Mouse (Mus musculus) forebrain, embryonic 15.5 days (tissue): Measurements from ENCODE around the gene Dscam. TPM values are rescaled to one million over a fixed set of nuclear protein-coding genes. Genes with fewer than 3 reads are reported as not detected.

Experiments used
- ATAC-seq: fragments of 200-750 bp; cut with Nextera tagmentation; replicated peaks from 2 replicates; pipeline ENCODE4 v1.8.0; 2017; ENCODE audit warnings: mild to moderate bottlenecking, moderate TSS enrichment, moderate library complexity
- H3K27ac ChIP-seq: fragments of 300-500 bp; sonication (generic); replicated peaks from 2 replicates; pipeline ENCODE4 v1.5.1; 2015; ENCODE audit warnings: mild to moderate bottlenecking, inconsistent platforms
- H3K27me3 ChIP-seq: fragments of 300-500 bp; sonication (generic); 2 replicates; pipeline ENCODE4 v1.6.1; 2015; ENCODE audit warnings: inconsistent platforms
- H3K36me3 ChIP-seq: fragments of 300-500 bp; sonication (generic); 2 replicates; pipeline ENCODE4 v1.6.1; 2015; ENCODE audit warnings: mild to moderate bottlenecking, inconsistent platforms
- H3K4me1 ChIP-seq: fragments of 300-500 bp; sonication (generic); 2 replicates; pipeline ENCODE4 v1.6.1; 2015; ENCODE audit warnings: inconsistent platforms
- H3K4me2 ChIP-seq: fragments of 300-500 bp; sonication (generic); replicated peaks from 2 replicates; pipeline ENCODE4 v1.6.1; 2015; ENCODE audit warnings: mild to moderate bottlenecking, inconsistent platforms
- H3K4me3 ChIP-seq: fragments of 300-500 bp; sonication (generic); 2 replicates; pipeline ENCODE4 v1.5.1; 2015; ENCODE audit warnings: mild to moderate bottlenecking, inconsistent platforms
- H3K9ac ChIP-seq: fragments of 300-500 bp; sonication (generic); replicated peaks from 2 replicates; pipeline ENCODE4 v1.6.1; 2015; ENCODE audit warnings: mild to moderate bottlenecking, inconsistent platforms
- H3K9me3 ChIP-seq: fragments of 300-500 bp; sonication (generic); 2 replicates; pipeline ENCODE4 v1.6.1; 2016; ENCODE audit warnings: inconsistent platforms
- WGBS: fragments of 180-500 bp; shearing (Covaris S2); methylation state at CpG from one replicate; pipeline ENCODE4 v1.1.7; 2015; ENCODE audit warnings: mixed read lengths; 5-methylcytosine and 5-hydroxymethylcytosine counted together
- polyA plus RNA-seq: library from polyadenylated mRNA; unstranded; fragments of >200 nt; fragmentation: Nextera tagmentation; extraction: Ambion mirVana; gene quantifications from 2 replicates; pipeline ENCODE4 v1.2.1, GENCODE M21; 2015

Dscam gene
- polyA plus RNA-seq, 1 experiment from 2014 or later = 7.7 TPM

DNA sequence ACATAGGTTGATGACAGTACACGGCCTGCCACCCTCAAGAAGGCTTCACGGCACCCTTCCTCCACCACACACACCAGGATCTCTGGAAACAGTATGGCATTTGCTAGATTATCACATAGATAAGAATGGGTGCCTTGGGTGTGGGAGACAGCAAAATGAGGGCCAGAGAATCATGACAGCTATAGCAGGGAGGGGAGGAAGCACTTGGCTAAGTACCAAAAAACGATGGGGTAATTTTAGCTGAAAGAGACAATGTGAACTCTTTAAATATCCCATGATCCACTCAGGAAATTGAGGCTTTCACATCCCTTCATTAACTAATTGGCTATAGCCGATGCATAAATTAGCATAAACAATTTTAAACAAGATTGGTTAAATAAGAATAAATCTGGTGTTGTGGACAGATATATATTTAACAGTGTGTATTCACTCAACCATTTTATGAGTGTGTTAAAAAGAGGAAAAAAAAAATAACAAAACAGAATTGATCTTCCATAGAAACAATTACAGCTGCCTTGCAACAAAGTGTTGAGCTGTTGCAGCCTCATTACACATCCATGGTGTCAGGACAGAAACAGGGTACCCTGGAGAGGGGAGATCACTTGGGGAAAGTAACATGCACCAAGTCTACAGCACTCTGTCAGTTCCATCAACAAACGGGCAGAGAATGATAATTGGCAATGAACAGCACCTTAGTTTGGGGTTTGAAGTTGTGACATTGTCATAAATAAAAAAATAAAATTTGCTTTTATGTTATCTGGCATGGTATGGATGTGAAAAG, 427.9 kb downstream of the Dscam start:
- Histone ChIP-seq H3K36me3 (no peaks in the 10 kb centered on the region), H3K4me3 (no peak overlapping the region), H3K9me3 (no peaks in the 10 kb centered on the region), H3K27ac (peak overlapping the region; percentile 54), H3K9ac (no peak overlapping the region), H3K27me3 (no peaks in the 10 kb centered on the region), H3K4me1 (peaks cover 23% of the 10 kb centered on the region), H3K4me2 (no peak overlapping the region)
- peak; percentile 61 for ATAC-seq
- 36% methylated on average over 5 of the region's 5 CpGs for WGBS

DNA sequence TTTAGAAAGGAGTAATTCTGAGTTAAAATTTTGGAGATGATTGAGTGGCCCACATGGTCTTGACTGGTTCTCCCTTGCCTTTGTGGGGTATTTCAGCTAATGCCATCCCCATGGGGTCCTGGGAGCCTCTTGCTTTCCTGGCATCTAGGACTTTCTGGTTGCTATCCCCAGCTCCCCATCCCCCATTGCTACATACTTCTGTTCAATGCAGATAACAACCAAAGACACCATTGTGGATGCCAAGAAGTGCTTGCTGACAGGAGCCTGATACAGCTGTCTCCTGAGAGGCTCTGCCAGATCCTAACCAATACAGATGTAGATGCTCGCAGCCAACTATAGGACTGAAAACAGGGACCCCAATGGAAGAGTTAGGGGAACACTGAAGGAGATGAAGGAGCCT, 429.2 kb downstream of the Dscam start:
- no peak overlapping the region for H3K4me3 ChIP-seq
- 83% methylated on average over 1 of the region's 1 CpGs for WGBS
- H3K27me3 ChIP-seq = no peaks in the 10 kb centered on the region
- H3K36me3 ChIP-seq = no peaks in the 10 kb centered on the region
- H3K4me2 ChIP-seq = no peak overlapping the region
- ATAC-seq = no peak
- no peaks in the 10 kb centered on the region for H3K9me3 ChIP-seq
- no peak overlapping the region for H3K9ac ChIP-seq
- peaks cover 23% of the 10 kb centered on the region for H3K4me1 ChIP-seq
- no peak overlapping the region for H3K27ac ChIP-seq

DNA sequence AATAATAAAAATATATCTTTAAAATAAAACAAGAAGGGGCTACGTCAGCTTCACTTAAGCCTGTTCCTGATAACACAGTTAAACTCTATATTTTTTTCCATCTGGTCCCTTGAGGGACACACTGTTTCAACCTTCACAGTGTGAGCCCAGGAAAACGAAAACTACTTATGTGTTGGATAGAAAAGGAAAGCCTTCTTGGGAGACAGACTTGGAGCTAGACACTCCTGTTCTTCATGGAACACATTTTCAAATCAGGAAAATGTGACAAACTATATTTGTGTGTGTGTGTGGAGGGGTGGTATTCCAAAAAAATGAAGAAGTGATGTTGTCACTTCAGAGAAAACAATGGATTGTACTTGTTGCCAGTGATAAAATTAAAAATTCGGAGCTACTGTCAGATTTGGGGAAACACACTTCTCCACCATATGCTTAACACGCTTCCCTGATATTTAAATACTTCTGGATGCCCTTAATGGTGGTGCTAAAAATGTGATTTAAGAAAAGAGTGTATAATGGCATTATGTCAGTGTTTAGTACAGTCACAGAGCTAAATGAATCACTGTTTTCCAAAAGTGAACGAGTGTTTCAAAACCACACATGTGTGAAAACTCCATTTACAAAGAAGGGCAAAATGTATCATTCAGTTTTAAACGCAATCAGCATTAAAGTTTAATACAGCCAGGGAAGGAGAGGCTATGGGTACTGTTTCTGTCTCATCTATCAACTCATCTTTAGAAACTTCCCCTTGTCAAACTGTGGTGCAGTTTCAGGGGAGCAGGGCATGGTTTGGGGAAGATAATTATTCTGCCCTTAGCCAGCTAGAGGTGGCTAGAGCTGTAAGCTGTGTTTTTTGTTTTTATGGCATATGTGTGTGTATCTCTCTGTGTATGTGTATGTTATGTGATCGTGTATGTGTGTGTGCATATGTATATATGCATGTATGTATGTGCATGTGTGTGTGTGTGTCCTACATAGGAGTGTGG, 430.2 kb downstream of the Dscam start:
- H3K27ac ChIP-seq = peak overlapping the region; percentile 23; the same call in 1 of the 2 replicates
- no peak overlapping the region for H3K4me3 ChIP-seq
- no peak overlapping the region for H3K9ac ChIP-seq
- no peaks in the 10 kb centered on the region for H3K9me3 ChIP-seq
- peaks cover 23% of the 10 kb centered on the region for H3K4me1 ChIP-seq
- H3K27me3 ChIP-seq = no peaks in the 10 kb centered on the region
- H3K4me2 ChIP-seq = no peak overlapping the region
- ATAC-seq = peak; percentile 32; the same call in 1 of the 2 replicates
- no peaks in the 10 kb centered on the region for H3K36me3 ChIP-seq
- WGBS = 60% methylated on average over 7 of the region's 7 CpGs

DNA sequence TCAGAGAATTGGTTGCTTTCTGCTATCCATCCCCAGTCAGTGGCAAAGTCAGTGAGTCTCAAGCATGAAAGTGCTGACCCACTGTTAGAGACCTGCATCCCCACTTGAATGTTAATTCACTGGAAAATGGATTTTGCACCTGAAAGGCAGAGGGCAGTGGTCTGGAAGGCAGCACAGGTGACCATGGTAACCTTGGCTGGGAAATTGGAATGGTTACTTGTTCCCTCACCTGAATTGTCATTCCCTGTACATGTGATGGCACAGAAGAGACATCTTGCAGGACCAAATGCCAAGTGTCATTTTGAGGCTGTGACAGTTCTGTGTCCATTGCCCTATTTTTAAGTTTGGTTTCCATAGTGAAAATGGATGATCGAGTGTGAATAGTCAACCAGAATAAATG, 434.1 kb downstream of the Dscam start:
- H3K4me2 ChIP-seq = no peak overlapping the region
- no peak for ATAC-seq
- H3K4me1 ChIP-seq = peaks cover 13% of the 10 kb centered on the region
- H3K9ac ChIP-seq = no peak overlapping the region
- WGBS = 85% methylated on average over 1 of the region's 1 CpGs
- no peaks in the 10 kb centered on the region for H3K9me3 ChIP-seq
- no peaks in the 10 kb centered on the region for H3K36me3 ChIP-seq
- H3K27me3 ChIP-seq = no peaks in the 10 kb centered on the region
- no peak overlapping the region for H3K27ac ChIP-seq
- no peak overlapping the region for H3K4me3 ChIP-seq

DNA sequence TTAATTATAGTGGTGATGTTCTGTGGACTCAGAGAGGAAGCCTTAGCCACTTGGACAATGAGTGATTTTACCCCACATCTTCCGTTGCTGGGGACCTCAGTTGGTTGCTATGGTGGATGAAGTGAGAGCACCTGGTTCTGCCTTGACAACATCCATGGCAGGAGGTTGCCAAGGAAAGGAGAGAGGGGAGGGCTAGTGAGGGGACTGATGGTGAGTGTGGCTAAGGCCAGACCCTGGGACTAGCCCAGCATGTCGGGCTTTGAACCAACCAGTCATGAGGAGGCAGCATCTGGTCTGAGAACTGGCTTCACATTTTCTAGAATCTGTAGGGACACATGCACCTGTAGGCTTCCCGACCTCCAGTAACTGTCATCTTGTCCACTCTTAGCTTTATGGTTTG, 439.7 kb downstream of the Dscam start:
- H3K9ac ChIP-seq = no peak overlapping the region
- WGBS = 87% methylated on average over 3 of the region's 3 CpGs
- no peak overlapping the region for H3K27ac ChIP-seq
- peaks cover 18% of the 10 kb centered on the region for H3K4me1 ChIP-seq
- no peak for ATAC-seq
- H3K27me3 ChIP-seq = no peaks in the 10 kb centered on the region
- H3K9me3 ChIP-seq = no peaks in the 10 kb centered on the region
- H3K36me3 ChIP-seq = no peaks in the 10 kb centered on the region
- H3K4me2 ChIP-seq = no peak overlapping the region
- H3K4me3 ChIP-seq = no peak overlapping the region

DNA sequence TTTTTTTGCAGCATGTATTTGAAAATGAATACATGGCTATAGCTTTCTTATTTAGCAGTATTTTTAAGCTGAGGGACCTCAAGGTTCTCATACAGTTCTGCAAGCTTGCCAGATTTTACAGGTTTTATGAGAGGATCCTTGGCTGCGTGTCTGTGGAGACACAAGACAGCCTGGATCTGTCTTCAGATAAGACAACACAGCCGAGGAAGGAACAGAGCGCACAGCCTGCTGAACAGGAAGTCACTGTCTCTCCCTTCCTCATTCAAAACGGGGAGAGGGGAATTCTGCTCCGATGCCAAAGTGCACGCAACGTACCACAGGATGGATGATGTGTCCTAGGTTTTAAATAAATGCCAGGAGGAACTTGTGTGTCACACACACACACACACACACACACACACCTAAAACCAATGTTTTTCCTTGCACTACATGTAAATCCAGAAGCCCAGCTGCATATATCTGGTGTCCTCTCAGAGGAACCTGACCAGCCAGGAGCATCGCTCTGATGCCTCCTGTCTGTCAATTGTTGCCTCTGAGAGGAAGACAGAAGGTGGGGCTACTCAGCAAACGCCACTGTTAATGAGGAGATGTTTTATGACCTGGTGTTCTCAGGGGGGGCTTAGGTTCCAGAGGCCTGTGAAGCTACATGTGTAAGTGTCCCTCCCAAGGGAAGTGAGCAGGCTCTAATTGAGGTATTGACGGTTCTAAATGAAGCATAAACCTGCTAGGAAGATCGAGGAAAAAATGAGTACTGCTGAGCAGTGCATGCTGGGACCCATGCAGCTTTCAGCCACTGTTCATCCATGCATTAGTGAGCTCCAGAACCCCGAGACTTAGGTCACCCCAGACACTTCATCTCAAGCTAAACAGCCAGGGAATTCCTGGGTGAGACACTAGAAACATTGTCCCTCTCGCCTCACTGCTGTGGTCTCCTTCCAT, 442.4 kb downstream of the Dscam start:
- Histone ChIP-seq H3K9ac (no peak overlapping the region), H3K9me3 (no peaks in the 10 kb centered on the region), H3K4me3 (no peak overlapping the region), H3K27me3 (no peaks in the 10 kb centered on the region), H3K4me1 (peaks cover 27% of the 10 kb centered on the region), H3K4me2 (no peak overlapping the region), H3K36me3 (no peaks in the 10 kb centered on the region), H3K27ac (peak overlapping the region; percentile 9; the same call in 1 of the 2 replicates)
- no peak; the same call in 1 of the 2 replicates for ATAC-seq
- WGBS = 58% methylated on average over 13 of the region's 13 CpGs

DNA sequence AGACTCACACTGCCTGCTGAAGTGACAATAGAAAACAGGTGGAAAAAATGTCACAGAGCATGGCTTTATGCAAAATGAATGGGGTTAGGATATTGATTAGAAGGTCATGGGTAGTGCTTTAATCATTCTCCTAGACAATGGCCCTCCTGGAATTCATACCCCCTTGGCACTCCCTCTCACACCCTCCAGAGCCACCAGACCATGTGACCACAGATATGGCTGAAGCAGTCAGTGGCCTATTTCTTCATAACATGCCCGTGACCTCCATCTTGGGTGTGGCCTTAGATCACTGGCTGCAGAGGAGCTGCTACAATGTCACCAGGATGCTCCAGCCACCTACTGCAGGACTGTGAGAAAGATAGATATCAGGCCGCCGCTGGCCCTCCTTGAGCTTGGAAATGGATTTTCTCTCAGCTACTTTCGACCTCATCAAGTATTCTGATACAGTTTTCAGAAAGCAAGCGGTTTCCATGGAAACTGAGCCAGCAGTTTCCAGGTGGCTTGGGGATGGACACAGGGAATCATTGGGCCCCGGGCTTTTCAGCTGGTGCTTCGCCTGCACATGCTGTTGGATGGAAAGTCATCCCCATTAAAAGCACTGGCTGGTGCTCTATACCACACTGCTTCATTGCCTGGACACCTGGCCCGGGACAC, 445.4 kb downstream of the Dscam start:
- Histone ChIP-seq H3K9ac (no peak overlapping the region), H3K36me3 (no peaks in the 10 kb centered on the region), H3K4me3 (no peak overlapping the region), H3K4me1 (peaks cover 27% of the 10 kb centered on the region), H3K4me2 (no peak overlapping the region), H3K27ac (peak overlapping the region; percentile 41), H3K27me3 (no peaks in the 10 kb centered on the region), H3K9me3 (no peaks in the 10 kb centered on the region)
- 76% methylated on average over 8 of the region's 8 CpGs for WGBS
- peak; percentile 33 for ATAC-seq

DNA sequence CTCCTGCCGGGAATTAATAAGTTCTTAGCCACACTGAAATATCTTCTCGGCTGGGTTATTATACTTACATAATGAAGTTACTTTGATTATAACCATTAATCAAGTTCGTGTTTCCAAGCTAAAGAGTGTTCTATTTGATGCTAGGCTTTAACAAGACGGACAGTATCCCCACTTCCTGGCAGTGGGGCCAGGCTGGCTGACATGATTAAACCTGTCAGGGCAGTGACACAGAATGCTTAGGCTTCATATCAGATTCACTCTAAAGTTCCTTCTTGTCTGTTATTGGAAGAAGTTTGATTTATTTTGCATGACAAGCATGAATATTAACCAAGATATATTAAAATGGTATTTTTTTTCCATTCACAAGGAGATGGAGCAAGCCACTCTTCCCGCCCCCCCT, 446.0 kb downstream of the Dscam start:
- no peaks in the 10 kb centered on the region for H3K36me3 ChIP-seq
- no peak overlapping the region for H3K4me2 ChIP-seq
- H3K9ac ChIP-seq = no peak overlapping the region
- no peak overlapping the region for H3K27ac ChIP-seq
- no peaks in the 10 kb centered on the region for H3K27me3 ChIP-seq
- 25% methylated on average over 5 of the region's 5 CpGs for WGBS
- H3K4me1 ChIP-seq = peaks cover 27% of the 10 kb centered on the region
- no peak for ATAC-seq
- H3K9me3 ChIP-seq = no peaks in the 10 kb centered on the region
- no peak overlapping the region for H3K4me3 ChIP-seq

DNA sequence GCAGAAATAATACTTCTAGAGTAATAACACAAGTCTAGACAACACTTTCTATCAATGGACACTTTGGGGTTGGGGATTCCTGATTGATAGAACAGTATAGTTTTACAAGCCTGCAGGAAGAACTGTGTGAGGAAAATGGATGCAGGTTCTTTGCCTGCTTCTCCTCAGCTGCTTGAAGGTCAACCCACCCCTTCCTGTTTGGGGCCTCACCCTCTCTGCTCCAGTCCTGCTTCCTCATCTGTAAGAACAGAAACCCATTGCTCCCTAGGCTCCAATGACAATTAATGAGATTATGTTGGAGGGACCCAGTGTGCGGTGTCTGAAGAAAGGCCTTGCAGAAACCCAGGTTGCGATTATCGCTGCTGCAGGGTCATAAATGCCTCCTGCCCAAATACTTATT, 446.4 kb downstream of the Dscam start:
- 21% methylated on average over 3 of the region's 3 CpGs for WGBS

DNA sequence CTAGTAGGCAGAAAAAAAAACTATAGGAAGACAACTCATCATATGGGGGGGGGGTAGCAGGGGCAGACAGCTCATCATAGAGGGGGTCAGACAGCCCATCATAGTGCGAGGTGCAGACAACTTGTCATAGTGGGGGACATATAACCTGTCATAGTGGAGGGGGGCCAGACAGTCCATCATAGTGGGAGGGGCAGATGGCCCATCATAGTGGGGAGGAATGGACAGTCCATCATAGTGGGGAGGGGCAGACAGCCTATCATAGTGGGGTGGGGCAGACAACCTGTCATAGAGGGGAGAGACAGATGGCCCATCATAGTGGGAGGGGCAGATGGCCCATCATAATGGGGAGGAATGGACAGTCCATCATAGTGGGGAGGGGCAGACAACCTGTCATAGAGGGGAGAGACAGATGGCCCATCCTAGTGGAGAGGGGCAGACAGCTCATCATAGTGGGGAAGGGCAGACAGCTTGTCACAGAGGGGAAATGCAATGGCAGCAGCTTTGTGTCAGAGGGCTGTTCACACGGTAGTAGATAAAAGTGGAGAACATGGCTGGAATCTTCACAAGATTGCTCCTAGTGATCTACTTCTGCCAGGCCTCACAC, 447.4 kb downstream of the Dscam start:
- Histone ChIP-seq H3K9ac (no peak overlapping the region), H3K36me3 (no peaks in the 10 kb centered on the region), H3K27me3 (no peaks in the 10 kb centered on the region), H3K27ac (no peak overlapping the region), H3K9me3 (no peaks in the 10 kb centered on the region), H3K4me1 (peaks cover 23% of the 10 kb centered on the region), H3K4me3 (no peak overlapping the region), H3K4me2 (no peak overlapping the region)
- whole genome bisulfite sequencing = 80% methylated on average over 2 of the region's 2 CpGs
- no peak; the same call in 1 of the 2 replicates for ATAC-seq

More for the DNA sequence above, 446.4 kb downstream of the Dscam start:
- Histone ChIP-seq H3K27me3 (no peaks in the 10 kb centered on the region), H3K9ac (no peak overlapping the region), H3K4me3 (no peak overlapping the region), H3K36me3 (no peaks in the 10 kb centered on the region), H3K9me3 (no peaks in the 10 kb centered on the region), H3K4me1 (peaks cover 27% of the 10 kb centered on the region), H3K27ac (no peak overlapping the region), H3K4me2 (no peak overlapping the region)
- ATAC-seq = no peak

DNA sequence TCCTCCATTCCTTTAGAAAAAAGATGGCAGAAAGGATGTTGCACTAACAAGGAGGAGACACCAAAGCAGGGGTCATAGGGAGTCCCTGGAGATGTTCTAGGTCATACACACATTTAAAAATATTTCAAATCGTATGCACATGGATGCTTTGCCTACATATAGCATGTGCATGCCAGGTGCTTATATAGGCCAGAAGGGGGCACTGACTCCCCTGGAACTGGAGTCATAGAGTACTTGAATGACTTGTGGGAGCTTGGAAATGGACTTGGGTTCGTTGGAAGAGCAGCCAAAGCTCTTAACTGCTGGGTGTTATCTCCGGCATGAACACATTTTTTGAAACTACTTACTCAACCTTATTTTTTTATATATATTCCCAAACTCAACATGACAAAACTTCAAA, 448.4 kb downstream of the Dscam start:
- Histone ChIP-seq H3K4me1 (peaks cover 16% of the 10 kb centered on the region), H3K9ac (no peak overlapping the region), H3K27ac (no peak overlapping the region), H3K36me3 (no peaks in the 10 kb centered on the region), H3K4me2 (no peak overlapping the region), H3K9me3 (no peaks in the 10 kb centered on the region), H3K4me3 (no peak overlapping the region), H3K27me3 (no peaks in the 10 kb centered on the region)
- 71% methylated on average over 3 of the region's 3 CpGs for WGBS
- no peak for ATAC-seq
